Mouse (Mus musculus) heart, postnatal 4 days (tissue): ENCODE results near the gene Itga3. TPM values are rescaled to one million over a fixed set of nuclear protein-coding genes. Genes with fewer than 3 reads are reported as not detected.

Experiments
- DNase-seq: peaks from one replicate; pipeline ENCODE4 v3.0.0; 2021
- total RNA-seq, 2 experiments: library from RNA; stranded (reverse); gene quantifications; 2 replicates each; pipeline ENCODE4 v1.2.3; 2021

Itga3 gene
- 10 to 100 TPM; 16.1 to 16.4 TPM for total RNA-seq

GRCm38 (mm10) chr11:95076536-95077111 lies at the start of gene Itga3:
Itga3 (minus strand) TSS chr11:95076801.
- DNase-seq: peak; percentile 72

GRCm38 (mm10) chr11:95125366-95125948 lies 48.9 kb upstream of the Itga3 start:
- DNase-seq: no peak

- no peak for DNase-seq
Measured at GRCm38 (mm10) chr11:95122100-95122489, 45.5 kb upstream of the Itga3 start.

DNA sequence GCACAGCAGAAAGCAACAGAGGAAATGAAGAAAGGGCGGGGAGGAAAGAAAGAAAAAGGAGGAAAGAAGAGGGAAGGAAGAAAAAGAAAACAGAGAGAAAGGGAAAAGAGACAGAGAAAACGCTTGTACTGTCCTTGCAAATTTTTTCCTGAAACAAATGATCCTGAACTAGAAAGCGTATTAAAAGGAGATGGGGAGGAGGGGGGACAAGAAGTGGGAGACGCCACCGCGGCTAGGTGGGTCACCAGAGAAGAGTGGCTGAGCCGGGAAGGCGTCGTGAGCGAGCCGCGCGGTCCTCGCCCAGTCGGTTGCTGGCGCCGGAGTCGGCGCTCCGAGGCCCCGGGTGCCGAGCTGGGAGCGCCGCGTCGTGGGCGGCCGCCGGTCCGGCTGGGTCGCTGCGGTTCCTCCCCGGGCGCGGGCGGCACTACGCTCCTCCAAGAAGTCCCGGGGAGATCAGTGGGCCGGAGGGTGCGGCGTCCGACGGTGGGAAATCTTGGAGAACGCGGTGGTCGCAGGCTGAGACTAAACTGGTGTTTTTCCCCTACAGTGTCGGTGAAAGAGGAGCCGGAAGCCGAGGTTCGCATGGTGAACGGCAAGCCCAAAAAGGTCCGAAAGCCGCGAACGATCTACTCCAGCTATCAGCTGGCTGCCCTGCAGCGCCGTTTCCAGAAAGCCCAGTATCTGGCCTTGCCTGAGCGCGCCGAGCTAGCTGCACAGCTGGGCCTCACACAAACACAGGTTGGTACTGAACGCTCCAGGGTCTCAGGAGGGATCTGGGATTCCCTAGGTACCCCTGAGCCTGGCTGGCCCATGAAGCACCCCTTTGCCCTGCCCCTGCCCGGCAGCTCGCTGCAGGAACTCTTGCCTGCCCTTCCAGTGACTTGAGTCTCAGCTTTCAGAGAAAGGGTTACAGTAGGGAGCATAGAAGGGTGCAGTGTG lies 44.8 kb upstream of the Itga3 start:
- peak; percentile 24 for DNase-seq

DNA sequence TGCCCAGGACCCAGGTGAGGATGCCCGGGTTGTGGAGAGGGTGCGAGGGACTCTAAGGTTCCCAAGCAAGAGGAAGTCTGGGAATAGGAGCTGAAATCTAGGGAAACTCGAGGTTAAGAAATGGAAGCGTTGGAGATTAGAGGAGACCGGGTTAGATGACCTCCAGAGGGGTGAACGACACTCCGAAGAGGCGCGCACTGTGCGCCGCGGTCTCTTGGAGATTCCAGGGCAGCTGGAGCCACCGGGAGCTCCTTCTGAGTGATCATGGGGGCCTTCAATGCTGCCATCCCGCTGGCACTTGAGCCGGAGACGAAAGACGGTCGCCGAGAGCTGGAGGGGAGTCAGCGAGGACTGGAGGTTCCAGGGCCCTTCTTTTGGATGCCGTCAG lies 44.0 kb upstream of the Itga3 start:
- DNase-seq: no peak

- peak; percentile 54 for DNase-seq
Measured at GRCm38 (mm10) chr11:95119990-95120632, 43.5 kb upstream of the Itga3 start, which contains the start of gene Dlx3. Dlx3 (plus strand) TSS chr11:95120119.

DNA sequence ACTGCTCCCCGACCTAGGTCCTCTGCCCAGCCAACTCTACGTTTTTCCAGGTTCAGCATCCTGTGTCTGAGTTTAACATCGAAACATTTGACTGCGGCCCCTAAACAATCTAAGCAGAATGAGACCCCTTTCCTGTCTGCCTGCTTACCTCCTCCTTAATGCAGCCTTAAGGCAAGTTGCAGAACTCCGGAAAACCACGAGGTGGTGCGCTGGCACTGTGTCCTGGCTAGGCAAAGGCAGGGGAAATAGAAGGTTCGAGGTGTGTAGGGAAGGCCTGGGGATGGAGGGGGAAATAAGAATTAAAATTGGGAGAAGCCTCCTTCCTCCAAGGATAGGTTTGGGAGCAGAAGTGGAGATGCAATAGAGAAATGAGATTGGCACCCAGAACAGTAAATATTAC lies 41.9 kb upstream of the Itga3 start:
- DNase-seq: peak; percentile 89

- peak; percentile 76 for DNase-seq
Measured at GRCm38 (mm10) chr11:95117030-95117429, 40.4 kb upstream of the Itga3 start.

GRCm38 (mm10) chr11:95110081-95110480 lies 33.5 kb upstream of the Itga3 start:
- no peak for DNase-seq

GRCm38 (mm10) chr11:95109000-95109399 lies 32.4 kb upstream of the Itga3 start:
- no peak for DNase-seq

- DNase-seq: peak; percentile 88
Measured at GRCm38 (mm10) chr11:95106440-95107236, 30.0 kb upstream of the Itga3 start.

GRCm38 (mm10) chr11:95105274-95105874 lies 28.8 kb upstream of the Itga3 start:
- DNase-seq: peak; percentile 35

- DNase-seq: no peak
Measured at GRCm38 (mm10) chr11:95104266-95104665, 27.7 kb upstream of the Itga3 start.

DNA sequence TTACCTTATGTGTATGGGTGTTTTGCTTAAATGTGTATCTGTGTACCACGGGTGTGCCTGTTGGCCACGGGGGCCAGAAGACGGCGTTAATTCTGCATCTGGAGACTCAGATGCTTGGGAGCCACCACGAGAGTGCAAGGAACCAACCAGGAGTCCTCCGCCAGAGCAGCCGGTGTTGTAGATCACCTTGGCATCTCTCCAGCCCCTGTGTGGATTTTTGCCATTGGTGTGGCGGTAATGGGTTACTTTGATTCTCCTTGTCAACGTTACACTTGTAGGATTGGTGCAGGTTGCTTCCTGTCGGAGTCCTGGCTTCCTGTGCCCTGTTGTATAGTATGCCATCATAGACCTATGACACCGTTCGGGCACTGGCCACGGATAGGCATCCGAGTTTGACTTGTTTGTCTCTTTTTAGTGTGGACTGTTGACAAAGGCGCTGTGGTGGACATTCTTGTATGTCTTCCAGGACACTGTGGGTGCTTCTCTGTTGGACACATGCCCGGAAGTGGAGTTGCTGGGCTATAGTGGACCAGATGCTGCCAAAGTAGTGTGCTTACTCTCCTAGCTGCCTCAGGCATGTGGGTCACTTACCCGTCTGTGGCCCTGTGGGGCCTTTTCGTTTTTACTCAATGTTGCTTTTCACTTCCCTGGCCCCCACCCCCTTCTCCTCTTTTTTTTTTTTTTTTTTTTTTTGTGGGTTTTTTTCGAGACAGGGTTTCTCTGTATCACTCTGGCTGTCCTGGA lies 25.7 kb upstream of the Itga3 start:
- no peak for DNase-seq

GRCm38 (mm10) chr11:95101071-95101788 lies 24.6 kb upstream of the Itga3 start:
- no peak for DNase-seq

DNA sequence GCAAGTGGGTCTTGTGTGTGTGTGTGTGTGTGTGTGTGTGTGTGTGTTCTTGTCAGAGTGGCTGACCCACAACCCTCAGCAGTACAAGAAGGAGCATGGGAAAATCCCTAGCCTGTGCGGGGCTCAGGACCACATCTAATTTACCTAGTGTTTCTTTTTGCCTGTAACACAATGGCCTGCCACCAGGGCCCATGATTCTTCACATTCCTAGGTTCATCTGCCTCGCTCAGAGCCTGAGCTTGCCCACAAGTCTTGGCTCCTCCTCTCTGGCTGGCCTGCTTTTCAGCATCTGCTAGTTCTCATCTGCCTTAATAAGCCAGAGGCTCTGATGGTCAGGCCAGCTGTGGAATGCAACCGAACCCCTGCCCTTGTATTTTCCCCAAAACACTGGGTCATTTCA lies 23.8 kb upstream of the Itga3 start:
- DNase-seq: no peak

GRCm38 (mm10) chr11:95098346-95099095 lies 21.9 kb upstream of the Itga3 start:
- no peak for DNase-seq

DNA sequence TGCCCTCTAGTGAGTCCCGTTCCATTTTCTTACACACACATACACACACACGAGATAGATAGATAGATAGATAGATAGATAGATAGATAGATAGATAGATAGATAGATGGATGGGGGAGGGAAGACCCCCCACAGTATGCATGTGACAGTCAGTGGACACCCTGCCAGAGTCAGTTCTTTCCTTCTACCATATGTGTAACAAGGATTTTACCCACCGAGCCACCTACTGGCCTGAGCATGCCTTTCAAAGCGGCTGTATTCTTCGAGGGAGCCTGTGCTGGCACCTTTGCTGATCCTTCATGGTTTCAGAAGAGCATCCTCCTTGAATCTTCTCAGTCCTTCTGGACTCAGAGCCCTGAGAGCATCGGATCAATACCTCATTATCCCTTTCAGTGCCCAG lies 21.3 kb upstream of the Itga3 start:
- DNase-seq: no peak

- DNase-seq: no peak
Measured at GRCm38 (mm10) chr11:95096608-95097373, 20.2 kb upstream of the Itga3 start.
